Mouse (Mus musculus): ENCODE measurements around the gene Plekhm2. TPM values are rescaled to one million over a fixed set of nuclear protein-coding genes. Genes with fewer than 3 reads are reported as not detected.

Plekhm2 gene
- total and polyA plus RNA-seq, 3 experiments: 12.4 to 28.2 (median 13.7) TPM

- no peak for TF ChIP-seq MAFK (IDR thresholded peaks at IDR 0.05; ENCODE audit: insufficient replicate concordance, low read length)
- no peak for TF ChIP-seq TCF12 (IDR thresholded peaks at IDR 0.05; ENCODE audit: low read depth, low read length)
- TF ChIP-seq ZKSCAN1 (IDR thresholded peaks at IDR 0.05; ENCODE audit: borderline replicate concordance, low read depth, low read length): no peak
- TF ChIP-seq RCOR1 (conservative IDR thresholded peaks at IDR 0.05; ENCODE audit: low read depth, low read length): no peak
- peak; percentile 53 for TF ChIP-seq MAX (IDR thresholded peaks at IDR 0.05; ENCODE audit: low read length)
- peak; percentile 53; the same call in 1 of the 2 replicates for TF ChIP-seq USF2 (conservative IDR thresholded peaks at IDR 0.05; ENCODE audit: low read depth, low read length)
- no peak for TF ChIP-seq IRF4 (IDR thresholded peaks at IDR 0.05; ENCODE audit: low read depth, low read length)
- no peak for TF ChIP-seq SMC3 (IDR thresholded peaks at IDR 0.05; ENCODE audit: low read depth, low read length)
Measured at GRCm38 (mm10) chr4:141676462-141676979, 11.8 kb upstream of the Plekhm2 start (continued).

- no peak overlapping the region for H3K27ac ChIP-seq (ENCODE audit: insufficient read depth, low read depth)
- TF ChIP-seq NRF1 (IDR thresholded peaks at IDR 0.05; ENCODE audit: low read depth, low read length): no peak
- no peak for TF ChIP-seq EP300 (IDR thresholded peaks at IDR 0.05; ENCODE audit: low read length)
- no peak for TF ChIP-seq JUND (conservative IDR thresholded peaks at IDR 0.05; ENCODE audit: low read depth, low read length)
- no peak for TF ChIP-seq POLR2A (IDR thresholded peaks at IDR 0.05; ENCODE audit: low read depth, low read length)
- TF ChIP-seq KAT2A (IDR thresholded peaks at IDR 0.05; ENCODE audit: insufficient replicate concordance, low read length): no peak
- TF ChIP-seq JUN (IDR thresholded peaks at IDR 0.05; ENCODE audit: insufficient read depth, low read depth, low read length): no peak
- no peak for TF ChIP-seq SIN3A (IDR thresholded peaks at IDR 0.05; ENCODE audit: low read length)
- TF ChIP-seq MXI1 (IDR thresholded peaks at IDR 0.05; ENCODE audit: low read depth, low read length): no peak
- TF ChIP-seq CTCF (conservative IDR thresholded peaks at IDR 0.05 in 1 of 2, IDR thresholded peaks at IDR 0.05 in 1 of 2; ENCODE audit: low read depth in 2 of 2, low read length in 2 of 2): no peak
- no peak for TF ChIP-seq ZMIZ1 (IDR thresholded peaks at IDR 0.05; ENCODE audit: low read depth, low read length)
- no peak for TF ChIP-seq SMC3 (IDR thresholded peaks at IDR 0.05; ENCODE audit: low read depth, low read length)
- TF ChIP-seq ZC3H11A (IDR thresholded peaks at IDR 0.05; ENCODE audit: low read depth, low read length): no peak
- TF ChIP-seq MAFK (IDR thresholded peaks at IDR 0.05; ENCODE audit: insufficient replicate concordance, low read length): no peak
- no peak for TF ChIP-seq MEF2A (IDR thresholded peaks at IDR 0.05; ENCODE audit: borderline replicate concordance, low read depth, low read length)
- TF ChIP-seq CHD1 (IDR thresholded peaks at IDR 0.05; ENCODE audit: low read depth, low read length): no peak
- TF ChIP-seq TCF12 (IDR thresholded peaks at IDR 0.05; ENCODE audit: low read depth, low read length): no peak
- TF ChIP-seq CHD2 (IDR thresholded peaks at IDR 0.05; ENCODE audit: low read length): no peak
- no peak for TF ChIP-seq PAX5 (IDR thresholded peaks at IDR 0.05; ENCODE audit: low read length)
- H3K27me3 ChIP-seq (replicated peaks): no peaks in the 10 kb centered on the region
- H3K4me1 ChIP-seq (ENCODE audit: control insufficient read depth in 1 of 2, insufficient read depth in 2 of 2): peaks cover 13 to 17% of the 10 kb centered on the region in 2 experiments
- H3K79me2 ChIP-seq (replicated peaks; ENCODE audit: control insufficient read depth, extremely low read depth, insufficient read depth, poor library complexity, severe bottlenecking): no peaks in the 10 kb centered on the region
- no peak overlapping the region for H3K4me2 ChIP-seq (ENCODE audit: insufficient read depth, low read depth, poor library complexity, severe bottlenecking)
- dilution Hi-C loops (cut with MboI; ENCODE audit: extremely low pct_ligation_motif_present, extremely low pct_unique_long_range_greater_than_20kb, low sequenced_read_pairs): no loop called here
- H3K9me3 ChIP-seq (replicated peaks; ENCODE audit: low read length): peaks cover 12% of the 10 kb centered on the region
- DNase-seq (ENCODE audit: extremely low read depth): no peak
- H3K9ac ChIP-seq (ENCODE audit: insufficient read depth, low read depth): no peak overlapping the region
- H3K36me3 ChIP-seq (replicated peaks in 1 of 2; ENCODE audit: control insufficient read depth in 1 of 2, insufficient read depth in 1 of 2, low read length in 1 of 2): peaks cover 0 to 2% of the 10 kb centered on the region in 2 experiments
- H3K4me3 ChIP-seq (replicated peaks in 1 of 3; ENCODE audit: low read depth in 2 of 3, low read length in 2 of 3, poor library complexity in 1 of 3): no peak overlapping the region
- in situ Hi-C loops (cut with MboI; ENCODE audit: low pct_ligation_motif_present, low pct_unique_long_range_greater_than_20kb, low sequenced_read_pairs): no loop called here
Measured at GRCm38 (mm10) chr4:141672325-141672724, 7.6 kb upstream of the Plekhm2 start.
